Mouse (Mus musculus): ENCODE results near the gene AI597479. TPM values are rescaled to one million over a fixed set of nuclear protein-coding genes. Genes with fewer than 3 reads are reported as not detected.

The AI597479 gene
- total RNA-seq (2015) (12.5 and 17.2 TPM in 2 replicates), total RNA-seq (2017) (19.8 and 26.5 TPM in 2 replicates)

- peak; percentile 95 for ATAC-seq (replicated peaks; ENCODE audit: poor library complexity)
These were observed at the start of gene AI597479, which contains the start of gene Tgfbrap1 for GRCm38 (mm10) chr1:43098031-43098984. Gene AI597479 (plus strand): TSS chr1:43098710. Gene Tgfbrap1 (minus strand): TSS chr1:43098637.

DNA sequence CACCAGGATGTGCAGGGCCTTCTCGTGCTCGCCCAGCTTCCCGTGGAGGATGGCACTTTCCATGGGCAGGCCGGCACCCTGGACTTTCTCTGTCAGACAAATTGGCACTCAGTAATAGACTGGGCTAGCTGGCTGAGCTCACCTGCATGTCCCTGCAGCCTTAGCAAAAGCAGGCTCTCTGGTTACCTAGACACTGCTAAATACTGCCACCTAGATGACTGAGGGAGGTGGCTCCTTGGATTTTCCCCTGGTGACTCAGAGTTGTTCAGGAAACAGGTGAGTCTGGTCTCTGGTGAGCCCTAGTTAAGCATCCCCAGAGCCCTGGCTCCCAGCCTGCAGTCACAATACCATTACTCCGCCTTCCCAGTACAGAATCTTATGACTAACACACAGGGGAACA lies 46.6 kb upstream of the AI597479 start:
- 0 out of 2 replicates have a peak, but pooled peaks have one; percentile 9 for ATAC-seq (replicated peaks; ENCODE audit: poor library complexity)

DNA sequence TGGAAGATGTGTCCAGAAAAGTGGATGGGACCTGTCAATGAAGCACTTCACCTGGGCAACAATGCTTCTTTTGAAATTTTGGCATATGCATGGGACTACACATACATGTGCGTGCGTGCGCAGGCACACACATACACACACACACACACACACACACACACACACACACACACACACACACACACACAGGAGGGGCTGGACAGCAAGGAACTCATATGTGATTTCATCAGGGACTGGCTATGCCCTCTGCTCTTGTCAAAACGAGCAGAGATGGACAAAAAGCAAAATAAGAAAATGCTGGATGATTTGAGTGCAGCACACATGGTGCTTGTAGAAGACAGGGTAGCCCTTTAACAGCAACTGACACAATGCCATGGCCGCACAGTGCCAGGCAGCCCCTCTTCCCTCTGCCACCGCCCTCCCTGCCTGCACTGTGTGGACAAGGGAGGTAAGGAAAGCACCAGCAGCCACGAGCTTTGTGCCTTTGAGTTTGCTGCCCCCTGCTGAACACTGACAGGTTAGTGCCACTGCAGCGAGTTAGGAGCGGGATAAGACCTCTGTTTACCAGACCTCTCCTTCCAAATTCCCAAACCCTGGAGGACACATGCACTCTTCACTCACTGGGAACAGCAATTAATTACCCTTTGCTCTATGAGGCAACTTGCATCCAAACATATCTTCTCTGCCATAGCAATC lies 32.7 kb upstream of the AI597479 start:
- peak; percentile 86 for ATAC-seq (replicated peaks; ENCODE audit: poor library complexity)

DNA sequence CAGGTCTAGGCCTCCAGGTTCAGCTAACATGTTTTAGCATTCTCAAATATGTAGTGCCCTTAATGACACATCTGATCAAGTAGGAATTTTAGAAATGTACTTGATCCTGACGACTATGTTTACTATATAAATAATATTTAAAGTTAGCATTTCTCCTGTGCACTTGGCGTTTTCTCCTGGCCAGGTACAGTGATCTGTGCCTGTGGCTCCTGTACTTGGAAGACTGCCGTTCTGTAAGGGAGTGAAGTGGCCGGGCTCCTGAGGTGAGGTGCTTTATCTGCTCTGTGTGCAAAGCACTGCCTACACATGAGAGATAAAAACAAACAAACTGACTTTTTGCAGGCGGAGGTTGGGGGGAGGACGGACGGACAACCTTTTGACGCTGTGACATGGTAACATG lies 31.9 kb upstream of the AI597479 start:
- ATAC-seq (replicated peaks; ENCODE audit: poor library complexity) = no peak

DNA sequence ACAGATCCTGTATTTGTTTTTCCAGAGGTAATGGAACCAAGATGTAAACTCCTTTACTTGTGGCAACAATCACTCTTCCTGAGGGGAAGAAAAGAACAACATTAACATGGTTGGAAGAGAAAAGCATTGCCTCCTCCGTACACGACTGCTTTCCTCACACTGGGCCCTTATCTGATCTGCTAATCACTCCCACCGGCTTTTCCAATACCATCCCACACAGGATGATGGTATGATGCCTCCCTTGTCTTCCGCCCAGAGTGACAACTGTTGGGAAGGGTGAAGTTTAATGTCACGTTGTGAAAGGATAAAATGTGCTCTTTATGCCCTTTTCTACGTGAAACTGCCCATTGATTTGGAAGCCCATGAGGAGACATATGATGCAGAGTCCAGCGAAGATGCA lies 31.0 kb upstream of the AI597479 start:
- ATAC-seq (replicated peaks; ENCODE audit: poor library complexity) = no peak

DNA sequence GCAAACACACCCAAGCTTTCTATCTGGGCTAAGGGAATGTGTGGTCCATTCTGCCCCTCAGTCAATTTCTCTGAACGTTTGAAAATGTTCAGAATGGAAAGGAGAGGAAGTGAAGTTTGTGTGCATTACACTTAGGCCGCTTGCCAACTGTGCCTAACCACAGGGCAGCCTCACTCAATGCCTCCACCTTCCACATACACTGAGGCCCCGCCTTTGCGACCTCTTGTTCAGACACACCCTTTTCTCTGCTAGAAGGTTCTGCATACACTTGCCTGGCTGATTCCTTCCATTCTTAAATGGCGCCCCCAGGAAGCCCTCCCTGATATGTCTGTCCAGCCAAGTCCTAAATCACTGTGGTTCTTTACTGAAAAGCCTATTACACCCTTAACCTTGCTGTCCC lies 27.8 kb upstream of the AI597479 start:
- peak; percentile 96 for ATAC-seq (replicated peaks; ENCODE audit: poor library complexity)

DNA sequence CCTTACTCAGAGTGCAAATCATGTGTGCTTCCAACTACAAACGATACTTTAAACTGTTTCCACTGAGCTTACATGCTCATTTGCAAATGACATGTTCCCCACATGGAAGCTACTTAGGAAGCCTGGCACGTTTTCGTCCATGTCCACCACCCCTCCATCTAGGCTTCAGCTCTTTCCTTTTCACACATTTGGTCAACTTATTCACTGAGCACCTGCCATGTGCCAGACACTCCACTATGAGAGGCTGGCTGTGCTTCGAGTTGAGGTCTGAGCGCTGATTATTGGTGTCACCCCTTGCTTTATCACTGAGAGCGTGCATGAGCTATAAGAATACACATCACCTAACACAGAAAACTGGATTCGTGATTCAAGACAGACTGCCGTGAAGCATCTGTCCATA lies 26.5 kb upstream of the AI597479 start:
- no peak for ATAC-seq (replicated peaks; ENCODE audit: poor library complexity)

DNA sequence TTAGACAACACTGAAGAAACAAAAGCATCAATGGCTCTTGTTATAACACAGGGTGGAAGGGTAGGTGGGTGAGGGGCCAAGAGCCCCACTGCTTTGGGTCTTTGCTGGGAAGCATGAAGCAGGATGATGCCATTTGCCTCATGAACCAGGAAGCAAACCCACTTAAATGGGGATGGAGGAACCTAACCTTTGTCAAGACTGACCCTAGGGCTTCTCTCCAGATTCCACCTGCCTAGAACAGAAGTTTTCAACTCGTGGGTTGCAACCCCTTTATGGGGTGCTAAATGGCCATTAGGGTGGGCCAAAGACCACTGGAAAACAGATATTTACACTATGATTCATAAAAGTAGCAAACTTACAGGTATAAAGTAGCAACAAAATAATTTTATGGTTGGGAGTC lies 25.9 kb upstream of the AI597479 start:
- ATAC-seq (replicated peaks; ENCODE audit: poor library complexity) = no peak

DNA sequence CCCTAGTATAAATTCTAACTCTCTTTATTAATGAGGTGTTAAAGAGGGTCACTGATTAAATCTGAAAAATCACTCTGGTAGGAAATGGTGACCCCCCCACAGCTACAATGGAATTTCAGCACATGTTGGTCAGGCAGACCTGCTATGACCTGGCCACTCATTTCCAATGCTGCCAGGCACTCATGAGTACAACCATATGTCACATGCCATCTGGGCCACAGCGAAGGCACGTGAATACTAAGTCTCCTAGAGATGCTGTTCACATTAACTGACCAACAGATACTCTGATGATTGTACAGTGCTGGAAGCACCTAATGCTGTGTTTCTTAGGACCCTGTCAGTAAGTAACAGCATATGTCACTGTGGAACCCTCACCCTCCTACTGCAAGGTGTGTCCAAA lies 23.7 kb upstream of the AI597479 start:
- ATAC-seq (replicated peaks; ENCODE audit: poor library complexity) = no peak

DNA sequence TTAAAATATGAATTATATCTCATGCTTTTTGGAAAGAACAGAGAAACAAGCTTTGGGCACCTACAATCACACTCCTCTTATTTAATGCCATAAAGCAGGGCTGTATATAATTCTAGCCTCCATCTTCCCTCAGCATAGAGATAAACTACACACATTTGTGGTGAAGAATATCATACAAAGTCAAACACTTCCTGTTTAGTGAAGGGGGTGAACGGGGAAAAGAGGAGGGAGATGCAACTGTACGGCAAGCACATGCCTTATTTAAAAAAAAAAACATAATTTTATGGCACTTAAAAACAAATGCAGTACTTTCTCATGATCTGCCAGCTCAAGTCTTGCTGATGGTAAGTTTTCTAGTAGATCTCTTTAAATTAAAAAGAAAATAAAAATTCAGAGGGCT lies 20.4 kb upstream of the AI597479 start:
- ATAC-seq (replicated peaks; ENCODE audit: poor library complexity) = no peak

- no peak for ATAC-seq (replicated peaks; ENCODE audit: poor library complexity)
These were observed 15.6 kb upstream of the AI597479 start for GRCm38 (mm10) chr1:43082946-43083345.

- ATAC-seq (replicated peaks; ENCODE audit: poor library complexity) = no peak
These were observed 8.1 kb upstream of the AI597479 start for GRCm38 (mm10) chr1:43090418-43090817.

GRCm38 (mm10) chr1:43091306-43092055 lies 7.0 kb upstream of the AI597479 start:
- ATAC-seq (replicated peaks; ENCODE audit: poor library complexity) = peak; percentile 51

GRCm38 (mm10) chr1:43092056-43093015 lies 6.2 kb upstream of the AI597479 start:
- ATAC-seq (replicated peaks; ENCODE audit: poor library complexity) = peak; percentile 70

DNA sequence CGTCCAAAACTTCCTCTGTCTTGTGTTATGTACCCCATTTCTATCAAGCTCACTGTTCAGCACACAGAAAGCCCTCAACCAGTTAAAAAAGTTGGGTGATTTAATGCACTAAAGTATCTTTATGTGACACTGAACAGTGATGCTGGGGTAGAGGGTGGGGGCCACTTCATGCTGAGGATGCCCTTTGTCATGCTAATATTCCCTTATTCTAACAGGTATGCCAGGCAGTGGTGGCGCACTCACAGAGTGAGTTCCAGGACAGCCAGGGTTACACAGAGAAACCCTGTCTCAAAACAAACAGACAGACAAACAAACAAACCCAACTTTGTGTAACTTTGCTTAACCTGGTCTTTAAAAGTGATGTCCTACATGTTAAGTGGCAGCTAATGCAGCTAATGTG lies 4.3 kb upstream of the AI597479 start:
- ATAC-seq (replicated peaks; ENCODE audit: poor library complexity) = no peak

DNA sequence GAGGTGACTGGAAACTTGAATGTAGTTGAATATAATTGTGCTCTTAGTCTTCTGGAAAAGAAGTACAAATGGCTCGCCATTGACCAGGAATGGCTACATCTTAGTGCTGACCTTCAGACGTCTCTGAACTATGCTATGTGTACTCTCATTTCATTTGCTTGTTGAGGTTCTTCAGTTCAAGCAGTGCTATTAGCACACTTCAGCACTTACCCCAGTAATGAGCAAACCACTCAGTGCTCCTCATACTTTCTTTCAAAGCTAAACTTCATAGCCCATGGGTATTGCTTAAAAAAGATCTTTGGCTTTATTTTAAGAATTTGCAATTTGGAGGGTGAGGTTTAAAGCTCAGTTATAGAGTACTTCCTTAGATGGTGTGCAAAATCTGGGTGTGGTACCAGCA lies 10.2 kb downstream of the AI597479 start:
- no peak for ATAC-seq (replicated peaks; ENCODE audit: poor library complexity)

DNA sequence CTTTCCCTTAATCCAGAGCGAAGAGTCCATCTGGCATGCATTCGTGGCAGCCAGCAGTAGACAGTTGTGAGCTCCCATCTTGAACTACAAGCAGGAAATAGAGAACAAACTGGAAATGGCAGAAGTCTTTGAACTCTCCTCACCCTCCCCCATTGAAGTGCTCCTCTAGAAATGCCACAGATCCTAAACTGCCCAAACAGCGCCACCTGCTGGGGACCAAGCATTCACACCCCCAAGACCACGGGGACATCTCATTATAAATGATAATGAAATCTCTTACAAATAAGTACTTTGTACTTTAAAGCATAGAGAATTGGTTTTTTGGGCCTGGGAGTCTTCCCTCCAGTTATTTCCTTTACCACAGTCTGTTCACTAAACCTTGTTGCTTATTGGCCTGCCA lies 12.0 kb downstream of the AI597479 start:
- ATAC-seq (replicated peaks; ENCODE audit: poor library complexity) = peak; percentile 93

DNA sequence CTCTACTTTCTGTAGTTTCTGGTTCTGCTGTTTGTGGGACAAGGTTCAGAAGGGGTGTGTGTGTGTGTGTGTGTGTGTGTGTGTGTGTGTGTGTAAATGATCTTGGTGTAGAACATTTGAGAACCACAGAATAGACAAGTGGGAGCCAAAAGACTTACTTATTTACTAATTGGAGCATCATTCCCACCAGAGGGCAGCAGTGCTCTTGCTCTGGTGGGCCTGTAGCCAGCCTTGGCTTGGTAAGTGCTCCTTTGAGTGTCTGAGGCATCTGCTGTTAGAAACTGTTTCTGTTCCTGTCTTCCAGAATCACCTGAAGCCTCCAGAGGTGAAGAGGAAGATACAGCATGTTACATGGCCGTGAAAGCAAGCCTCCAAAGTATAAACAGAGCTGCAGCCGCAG lies 14.4 kb downstream of the AI597479 start:
- ATAC-seq (replicated peaks; ENCODE audit: poor library complexity) = peak; percentile 81

DNA sequence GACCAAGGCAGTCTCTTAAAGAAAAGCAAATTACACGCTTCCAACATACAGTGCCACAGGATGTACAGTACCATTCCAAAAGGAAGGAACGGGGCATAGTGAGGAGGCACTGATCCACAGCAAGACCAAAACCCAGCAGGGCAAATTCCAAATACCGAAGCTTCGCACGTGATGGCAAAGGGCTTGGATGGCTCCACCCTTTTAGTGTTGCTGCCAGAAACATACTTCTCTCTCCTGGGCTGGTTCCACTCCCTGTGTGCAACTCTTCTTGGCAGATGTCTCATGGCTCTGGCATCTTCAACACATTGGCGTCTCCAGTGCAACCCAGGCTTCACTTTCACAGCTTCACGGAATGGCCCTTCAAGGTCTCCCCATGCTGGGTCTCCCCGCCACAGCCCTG lies 18.9 kb downstream of the AI597479 start:
- ATAC-seq (replicated peaks; ENCODE audit: poor library complexity) = no peak

- no peak for ATAC-seq (replicated peaks; ENCODE audit: poor library complexity)
These were observed 22.4 kb downstream of the AI597479 start for GRCm38 (mm10) chr1:43120950-43121349.
